Mouse (Mus musculus) stomach, postnatal 0 days (tissue): ENCODE results near the gene Dgkq. TPM values are rescaled to one million over a fixed set of nuclear protein-coding genes. Genes with fewer than 3 reads are reported as not detected.

Source experiments
- ATAC-seq: fragments of 200-750 bp; cut with Nextera tagmentation; 2 replicates; pipeline ENCODE4 v1.8.0; 2017; ENCODE audit not compliant: low FRiP score, low TSS enrichment
- DNase-seq: peaks from one replicate; pipeline ENCODE4 v3.0.0-alpha.2; 2016; ENCODE audit warnings: low spot score
- H3K27ac ChIP-seq: fragments of 300-500 bp; sonication (generic); replicated peaks from 2 replicates; pipeline ENCODE4 v1.5.1; 2014; ENCODE audit warnings: mild to moderate bottlenecking, control low read depth
- H3K27me3 ChIP-seq: fragments of 300-500 bp; sonication (generic); 2 replicates; pipeline ENCODE4 v1.6.1; 2014; ENCODE audit warnings: low read length; ENCODE audit not compliant: control insufficient read depth, insufficient read depth
- H3K36me3 ChIP-seq: fragments of 300-500 bp; sonication (generic); 2 replicates; pipeline ENCODE4 v1.6.1; 2014; ENCODE audit warnings: low read length, mixed read lengths; ENCODE audit not compliant: control insufficient read depth, insufficient read depth
- H3K4me1 ChIP-seq: fragments of 300-500 bp; sonication (generic); replicated peaks from 2 replicates; pipeline ENCODE4 v1.6.1; 2014; ENCODE audit warnings: antibody characterized with exemption; ENCODE audit not compliant: control insufficient read depth, insufficient read depth
- H3K4me2 ChIP-seq: fragments of 300-500 bp; sonication (generic); replicated peaks from 2 replicates; pipeline ENCODE4 v1.6.1; 2014; ENCODE audit warnings: low read depth, mild to moderate bottlenecking, control low read depth, moderate library complexity
- H3K4me3 ChIP-seq: fragments of 300-500 bp; sonication (generic); 2 replicates; pipeline ENCODE4 v1.5.1; 2014; ENCODE audit warnings: low read depth, low read length, control low read depth
- H3K9ac ChIP-seq: fragments of 300-500 bp; sonication (generic); 2 replicates; pipeline ENCODE4 v1.6.1; 2014; ENCODE audit warnings: mild to moderate bottlenecking, low read length, control low read depth, mixed read lengths
- H3K9me3 ChIP-seq: fragments of 300-500 bp; sonication (generic); 2 replicates; pipeline ENCODE4 v1.6.1; 2016; ENCODE audit warnings: low read length; ENCODE audit not compliant: control insufficient read depth
- CTCF ChIP-seq: IDR thresholded peaks from 2 replicates; pipeline ENCODE4 v1.5.1; 2016; ENCODE audit warnings: antibody characterized with exemption, low read depth, mild to moderate bottlenecking, moderate library complexity
- EP300 ChIP-seq: optimal IDR thresholded peaks from 2 replicates; pipeline ENCODE3; 2016; ENCODE audit warnings: antibody characterized with exemption
- whole genome bisulfite sequencing: fragments of 180-500 bp; shearing (Covaris S2); extraction: QIAGEN DNeasy Blood & Tissue Kit; methylation state at CpG from one replicate; pipeline ENCODE4 v1.1.7; 2014; 5-methylcytosine and 5-hydroxymethylcytosine counted together
- polyA plus RNA-seq: library from polyadenylated mRNA; unstranded; fragments of >200 nt; fragmentation: Nextera tagmentation; extraction: Ambion mirVana; gene quantifications from 2 replicates; pipeline ENCODE4 v1.2.1, GENCODE M21; 2015

Gene Dgkq
- polyA plus RNA-seq, 1 experiment from 2014 or later: 4.6 TPM

DNA sequence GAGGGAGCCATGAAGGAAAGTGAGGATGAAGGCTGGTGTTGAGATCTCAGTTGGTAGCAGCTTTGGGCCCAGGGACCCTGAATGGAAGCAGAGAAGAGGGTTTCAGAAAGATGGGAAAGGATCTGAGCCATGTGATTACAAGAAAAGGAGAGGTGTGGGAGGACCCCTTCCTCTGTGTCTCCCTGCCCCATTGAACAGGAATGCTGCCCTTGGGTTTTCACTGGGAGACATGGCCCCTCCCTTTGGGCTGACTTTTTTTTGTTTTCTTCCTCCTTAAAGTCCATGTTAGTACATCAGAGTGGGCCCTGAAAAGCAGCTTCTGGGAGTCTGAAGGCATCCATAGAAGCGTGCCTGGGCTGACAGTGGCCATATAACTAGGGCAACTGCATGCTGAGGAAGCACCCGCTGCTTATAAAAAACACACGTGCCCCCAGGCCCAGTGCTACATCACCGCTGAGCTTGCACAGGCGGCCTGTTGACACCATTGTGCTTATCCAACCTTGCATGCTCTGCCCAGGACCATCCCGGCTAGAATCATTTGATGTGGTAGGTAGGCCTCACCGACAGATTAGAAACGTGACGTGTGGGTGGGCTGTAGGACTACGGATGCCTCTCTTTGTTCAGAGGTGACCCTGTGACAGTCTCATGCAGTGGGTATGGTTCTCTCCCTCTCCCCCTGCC lies 32.0 kb upstream of the Dgkq start:
- no peak for DNase-seq
- Histone ChIP-seq H3K4me1 (0 out of 2 replicates have a peak, but pooled peaks cover 2% of the 10 kb centered on the region), H3K4me3 (no peak overlapping the region), H3K27ac (peak overlapping the region; percentile 88), H3K9ac (no peak overlapping the region), H3K9me3 (no peaks in the 10 kb centered on the region), H3K27me3 (no peaks in the 10 kb centered on the region), H3K36me3 (peaks cover 8% of the 10 kb centered on the region; the same call in 1 of the 2 replicates), H3K4me2 (no peak overlapping the region)
- no peak for ATAC-seq
- WGBS: 78% methylated on average over 10 of the region's 10 CpGs
- no peak for TF ChIP-seq CTCF
- TF ChIP-seq EP300: no peak

DNA sequence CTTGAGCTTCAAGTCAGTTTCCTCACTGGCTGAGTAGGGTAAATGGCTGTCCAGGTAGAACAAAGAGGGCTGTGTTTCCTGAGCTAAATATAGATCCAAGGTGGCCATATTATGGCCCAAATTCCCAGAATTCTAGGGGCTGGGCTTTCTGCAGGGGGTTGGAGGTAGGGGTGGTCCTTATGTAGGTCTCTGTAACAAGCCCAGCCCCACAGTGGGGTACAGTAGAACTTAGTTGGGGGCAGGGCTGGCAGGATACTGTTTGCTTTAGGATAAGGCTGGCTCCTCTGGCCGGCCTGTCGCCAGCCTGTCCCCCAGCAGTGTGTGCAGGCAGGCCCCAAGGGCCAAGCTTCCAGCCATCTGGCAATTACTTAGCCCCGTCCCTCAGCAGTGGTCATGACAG lies 30.9 kb upstream of the Dgkq start:
- Histone ChIP-seq H3K4me3 (no peak overlapping the region), H3K36me3 (peaks cover under 1% of the 10 kb centered on the region; the same call in 1 of the 2 replicates), H3K4me1 (0 out of 2 replicates have a peak, but pooled peaks cover 2% of the 10 kb centered on the region), H3K9me3 (no peaks in the 10 kb centered on the region), H3K27ac (peak overlapping the region; percentile 88), H3K27me3 (no peaks in the 10 kb centered on the region), H3K9ac (peak overlapping the region; percentile 23; the same call in 1 of the 2 replicates), H3K4me2 (no peak overlapping the region)
- no peak for TF ChIP-seq CTCF
- TF ChIP-seq EP300: no peak
- ATAC-seq (peak; percentile 87), DNase-seq (peak; percentile 79)
- 29% methylated on average over 3 of the region's 3 CpGs for WGBS

DNA sequence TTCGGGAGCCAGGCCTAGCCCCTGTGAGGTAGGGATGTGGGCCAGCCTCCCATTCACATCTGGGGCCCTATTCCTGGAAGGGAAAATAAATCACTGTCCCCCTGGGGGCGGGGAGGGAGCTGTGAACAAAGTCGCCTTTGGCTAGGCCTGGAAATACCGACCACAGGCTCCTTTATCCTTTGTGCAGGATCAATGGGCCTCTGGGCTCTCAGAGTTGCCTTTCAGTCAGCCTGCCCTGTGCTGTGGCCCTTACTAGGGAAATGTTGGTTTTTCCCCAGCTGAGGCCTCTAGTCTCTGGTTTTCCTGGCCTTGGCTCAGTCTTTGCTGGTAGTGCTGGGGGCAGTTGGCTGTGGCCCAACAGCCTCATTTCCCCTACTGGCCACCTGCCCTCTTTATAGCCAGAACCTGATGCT lies 27.9 kb upstream of the Dgkq start:
- Histone ChIP-seq H3K36me3 (no peaks in the 10 kb centered on the region), H3K4me3 (no peak overlapping the region), H3K9me3 (no peaks in the 10 kb centered on the region), H3K9ac (peak overlapping the region; percentile 41; the same call in 1 of the 2 replicates), H3K4me1 (no peaks in the 10 kb centered on the region; the same call in 1 of the 2 replicates), H3K4me2 (no peak overlapping the region), H3K27ac (peak overlapping the region; percentile 69), H3K27me3 (no peaks in the 10 kb centered on the region)
- no peak for ATAC-seq
- TF ChIP-seq CTCF (no peak), EP300 (no peak)
- 38% methylated on average over 4 of the region's 4 CpGs for WGBS
- no peak for DNase-seq

DNA sequence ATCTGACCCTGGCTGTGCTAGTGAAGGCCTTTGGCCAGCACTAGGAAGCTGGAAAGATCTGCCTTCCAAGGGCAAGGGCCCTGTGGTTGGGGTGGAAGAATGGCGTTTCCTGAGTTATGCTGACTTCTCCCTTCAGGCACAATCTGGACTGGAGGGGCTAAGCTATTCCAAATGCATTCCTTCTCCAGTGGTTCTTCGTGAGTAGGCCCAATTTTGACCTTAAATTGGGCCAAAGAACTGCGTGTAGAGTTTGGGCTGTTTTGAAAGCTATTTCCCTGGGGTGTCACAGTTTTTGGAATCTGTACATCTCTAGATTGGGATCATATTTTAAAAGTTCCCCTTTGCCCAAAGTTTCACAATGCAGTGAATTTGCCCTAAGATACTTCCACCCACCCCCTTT lies 27.1 kb upstream of the Dgkq start:
- no peaks in the 10 kb centered on the region for H3K36me3 ChIP-seq
- no peak overlapping the region for H3K4me3 ChIP-seq
- ATAC-seq (no peak), DNase-seq (no peak)
- no peaks in the 10 kb centered on the region for H3K27me3 ChIP-seq
- H3K27ac ChIP-seq: peak overlapping the region; percentile 69; the same call in 1 of the 2 replicates
- TF ChIP-seq EP300: no peak
- TF ChIP-seq CTCF: no peak
- H3K9ac ChIP-seq: 0 out of 2 replicates have a peak overlapping the region, but pooled peaks have one; percentile 4
- H3K9me3 ChIP-seq: no peaks in the 10 kb centered on the region
- no peak overlapping the region for H3K4me2 ChIP-seq
- H3K4me1 ChIP-seq: no peaks in the 10 kb centered on the region; the same call in 1 of the 2 replicates
- 74% methylated on average over 3 of the region's 3 CpGs for WGBS

DNA sequence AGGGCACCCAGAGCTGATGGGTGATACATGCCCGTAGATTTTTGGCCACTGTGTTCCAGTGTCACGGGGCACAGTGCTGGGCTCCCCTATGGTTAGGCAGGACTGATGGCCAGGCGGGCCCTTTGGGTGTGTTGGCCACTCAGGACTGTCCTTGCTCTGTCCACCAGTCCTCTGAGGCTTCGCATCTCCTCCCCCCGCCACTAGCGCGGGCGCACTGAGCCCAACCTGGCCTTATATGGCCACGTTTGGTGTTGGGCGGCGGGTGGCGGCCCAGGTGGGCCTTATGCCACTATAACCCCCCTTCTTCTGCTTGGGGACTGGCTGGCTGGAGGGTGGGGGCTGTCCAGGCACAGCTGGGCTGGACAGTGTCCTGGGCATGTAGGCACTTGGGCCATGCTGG lies 26.4 kb upstream of the Dgkq start:
- WGBS: 91% methylated on average over 12 of the region's 12 CpGs
- Histone ChIP-seq H3K4me1 (no peaks in the 10 kb centered on the region; the same call in 1 of the 2 replicates), H3K36me3 (no peaks in the 10 kb centered on the region), H3K9ac (no peak overlapping the region), H3K27ac (no peak overlapping the region), H3K4me2 (peak overlapping the region; percentile 89; the same call in 1 of the 2 replicates), H3K9me3 (no peaks in the 10 kb centered on the region), H3K27me3 (no peaks in the 10 kb centered on the region), H3K4me3 (no peak overlapping the region)
- no peak for ATAC-seq
- DNase-seq: no peak
- no peak for TF ChIP-seq CTCF
- TF ChIP-seq EP300: no peak
